Mouse (Mus musculus) stomach, postnatal 0 days (tissue): ENCODE data around the gene Stra6. TPM values are rescaled to one million over a fixed set of nuclear protein-coding genes. Genes with fewer than 3 reads are reported as not detected.

Source experiments
- ATAC-seq: fragments of 200-750 bp; cut with Nextera tagmentation; 2 replicates; pipeline ENCODE4 v1.8.0; 2017; ENCODE audit not compliant: low FRiP score, low TSS enrichment
- DNase-seq: peaks from one replicate; pipeline ENCODE4 v3.0.0-alpha.2; 2016; ENCODE audit warnings: low spot score
- H3K27ac ChIP-seq: fragments of 300-500 bp; sonication (generic); replicated peaks from 2 replicates; pipeline ENCODE4 v1.5.1; 2014; ENCODE audit warnings: mild to moderate bottlenecking, control low read depth
- H3K27me3 ChIP-seq: fragments of 300-500 bp; sonication (generic); 2 replicates; pipeline ENCODE4 v1.6.1; 2014; ENCODE audit warnings: low read length; ENCODE audit not compliant: control insufficient read depth, insufficient read depth
- H3K36me3 ChIP-seq: fragments of 300-500 bp; sonication (generic); 2 replicates; pipeline ENCODE4 v1.6.1; 2014; ENCODE audit warnings: low read length, mixed read lengths; ENCODE audit not compliant: control insufficient read depth, insufficient read depth
- H3K4me1 ChIP-seq: fragments of 300-500 bp; sonication (generic); replicated peaks from 2 replicates; pipeline ENCODE4 v1.6.1; 2014; ENCODE audit warnings: antibody characterized with exemption; ENCODE audit not compliant: control insufficient read depth, insufficient read depth
- H3K4me2 ChIP-seq: fragments of 300-500 bp; sonication (generic); replicated peaks from 2 replicates; pipeline ENCODE4 v1.6.1; 2014; ENCODE audit warnings: low read depth, mild to moderate bottlenecking, control low read depth, moderate library complexity
- H3K4me3 ChIP-seq: fragments of 300-500 bp; sonication (generic); 2 replicates; pipeline ENCODE4 v1.5.1; 2014; ENCODE audit warnings: low read depth, low read length, control low read depth
- H3K9ac ChIP-seq: fragments of 300-500 bp; sonication (generic); 2 replicates; pipeline ENCODE4 v1.6.1; 2014; ENCODE audit warnings: mild to moderate bottlenecking, low read length, control low read depth, mixed read lengths
- H3K9me3 ChIP-seq: fragments of 300-500 bp; sonication (generic); 2 replicates; pipeline ENCODE4 v1.6.1; 2016; ENCODE audit warnings: low read length; ENCODE audit not compliant: control insufficient read depth
- CTCF ChIP-seq: IDR thresholded peaks from 2 replicates; pipeline ENCODE4 v1.5.1; 2016; ENCODE audit warnings: antibody characterized with exemption, low read depth, mild to moderate bottlenecking, moderate library complexity
- EP300 ChIP-seq: optimal IDR thresholded peaks from 2 replicates; pipeline ENCODE3; 2016; ENCODE audit warnings: antibody characterized with exemption
- WGBS: fragments of 180-500 bp; shearing (Covaris S2); extraction: QIAGEN DNeasy Blood & Tissue Kit; methylation state at CpG from one replicate; pipeline ENCODE4 v1.1.7; 2014; 5-methylcytosine and 5-hydroxymethylcytosine counted together
- polyA plus RNA-seq: library from polyadenylated mRNA; unstranded; fragments of >200 nt; fragmentation: Nextera tagmentation; extraction: Ambion mirVana; gene quantifications from 2 replicates; pipeline ENCODE4 v1.2.1, GENCODE M21; 2015

Gene Stra6
- polyA plus RNA-seq, 1 experiment from 2014 or later: 0.18 TPM

- TF ChIP-seq EP300: no peak
- no peak for TF ChIP-seq CTCF
- no peaks in the 10 kb centered on the region for H3K9me3 ChIP-seq
- H3K4me2 ChIP-seq: peak overlapping the region; percentile 40
- H3K36me3 ChIP-seq: no peaks in the 10 kb centered on the region
- no peak overlapping the region for H3K9ac ChIP-seq
- H3K27me3 ChIP-seq: no peaks in the 10 kb centered on the region
- H3K27ac ChIP-seq: no peak overlapping the region
- H3K4me1 ChIP-seq: no peaks in the 10 kb centered on the region; the same call in 1 of the 2 replicates
- no peak for ATAC-seq
- peak; percentile 46 for DNase-seq
- H3K4me3 ChIP-seq: no peak overlapping the region
- WGBS: 20% methylated on average over 22 of the region's 22 CpGs
Observed at GRCm38 (mm10) chr9:58113279-58113884, 49.8 kb downstream of the Stra6 start.

DNA sequence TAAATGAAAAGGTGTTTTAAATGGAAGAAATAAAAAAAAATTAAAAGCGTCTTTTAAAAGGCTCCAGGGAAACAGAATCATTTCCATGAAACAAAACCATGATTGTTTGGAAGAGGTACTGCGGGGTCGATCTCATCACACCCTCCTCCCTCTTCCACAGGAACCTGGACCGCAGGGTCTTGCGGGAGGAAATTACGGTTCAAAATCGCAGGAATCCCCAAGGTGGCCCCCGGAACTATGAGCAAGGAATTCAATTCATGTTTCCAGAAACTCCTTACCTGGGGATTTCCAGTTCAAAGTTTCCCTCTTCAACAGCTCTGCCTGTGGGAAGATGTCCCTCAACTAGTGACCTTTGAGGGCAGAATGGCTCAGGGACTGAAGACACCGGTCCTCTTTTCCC lies 50.4 kb downstream of the Stra6 start:
- Histone ChIP-seq H3K4me2 (peak overlapping the region; percentile 40; the same call in 1 of the 2 replicates), H3K36me3 (no peaks in the 10 kb centered on the region), H3K27ac (no peak overlapping the region), H3K9ac (no peak overlapping the region), H3K4me1 (peaks cover 2% of the 10 kb centered on the region; the same call in 1 of the 2 replicates), H3K9me3 (no peaks in the 10 kb centered on the region), H3K27me3 (no peaks in the 10 kb centered on the region), H3K4me3 (no peak overlapping the region)
- WGBS: 29% methylated on average over 9 of the region's 9 CpGs
- DNase-seq (no peak), ATAC-seq (no peak)
- TF ChIP-seq EP300: no peak
- no peak for TF ChIP-seq CTCF

DNA sequence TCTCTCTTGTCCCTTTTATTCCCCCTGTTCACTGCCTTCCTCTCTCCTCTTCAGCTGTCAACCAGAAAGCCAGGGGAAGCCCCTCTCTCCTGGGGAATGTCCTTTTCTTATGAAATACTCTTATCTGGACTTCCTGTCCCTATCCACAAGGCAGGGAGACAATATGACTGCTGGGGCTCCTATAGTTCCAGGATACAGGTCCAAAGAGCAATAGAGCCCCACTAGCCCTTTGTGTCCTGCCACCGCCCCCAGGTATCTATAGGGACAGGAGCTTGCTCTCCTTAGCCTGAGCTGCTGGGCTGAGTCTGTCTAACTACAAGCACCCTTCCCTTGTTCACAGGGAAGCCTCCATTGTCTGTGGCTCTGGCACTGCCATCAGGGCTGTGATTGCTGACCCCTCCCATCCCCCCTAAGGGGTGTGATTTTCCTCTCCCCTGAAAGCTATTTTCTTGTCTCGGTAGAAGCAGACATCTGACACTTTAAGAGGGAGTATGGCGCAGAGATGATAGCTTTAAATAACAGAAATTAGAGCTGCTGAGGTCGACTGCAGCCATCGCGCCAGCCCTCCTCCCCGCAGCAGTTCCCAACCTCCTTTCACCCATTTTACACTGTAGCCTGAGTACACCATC lies 51.8 kb downstream of the Stra6 start:
- TF ChIP-seq CTCF: no peak
- no peak for TF ChIP-seq EP300
- Histone ChIP-seq H3K9ac (no peak overlapping the region), H3K4me2 (no peak overlapping the region), H3K4me1 (peaks cover 2% of the 10 kb centered on the region; the same call in 1 of the 2 replicates), H3K27ac (no peak overlapping the region), H3K36me3 (no peaks in the 10 kb centered on the region), H3K9me3 (no peaks in the 10 kb centered on the region), H3K27me3 (no peaks in the 10 kb centered on the region), H3K4me3 (no peak overlapping the region)
- DNase-seq (no peak), ATAC-seq (no peak)
- WGBS: 55% methylated on average over 7 of the region's 7 CpGs

GRCm38 (mm10) chr9:58116024-58116651 lies 52.5 kb downstream of the Stra6 start:
- Histone ChIP-seq H3K4me2 (no peak overlapping the region), H3K36me3 (no peaks in the 10 kb centered on the region), H3K27me3 (no peaks in the 10 kb centered on the region), H3K9ac (no peak overlapping the region), H3K27ac (no peak overlapping the region), H3K4me1 (peaks cover 2% of the 10 kb centered on the region; the same call in 1 of the 2 replicates), H3K9me3 (no peaks in the 10 kb centered on the region), H3K4me3 (no peak overlapping the region)
- DNase-seq (no peak), ATAC-seq (peak; percentile 43; the same call in 1 of the 2 replicates)
- TF ChIP-seq EP300 (no peak), CTCF (no peak)
- WGBS: 55% methylated on average over 7 of the region's 7 CpGs

GRCm38 (mm10) chr9:58118671-58119070 lies 55.1 kb downstream of the Stra6 start, which contains the start of gene Ccdc33:
Ccdc33 (minus strand) TSS chr9:58118823.
- TF ChIP-seq EP300: no peak
- TF ChIP-seq CTCF: no peak
- WGBS: 20% methylated on average over 2 of the region's 2 CpGs
- Histone ChIP-seq H3K4me1 (peaks cover 2% of the 10 kb centered on the region; the same call in 1 of the 2 replicates), H3K9ac (no peak within 1 kb of the TSS), H3K4me2 (no peak within 1 kb of the TSS), H3K27me3 (no peaks in the 10 kb centered on the region), H3K36me3 (no peaks in the 10 kb centered on the region), H3K4me3 (no peak within 1 kb of the TSS), H3K9me3 (no peaks in the 10 kb centered on the region), H3K27ac (no peak within 1 kb of the TSS)
- ATAC-seq: no peak
- no peak for DNase-seq

DNA sequence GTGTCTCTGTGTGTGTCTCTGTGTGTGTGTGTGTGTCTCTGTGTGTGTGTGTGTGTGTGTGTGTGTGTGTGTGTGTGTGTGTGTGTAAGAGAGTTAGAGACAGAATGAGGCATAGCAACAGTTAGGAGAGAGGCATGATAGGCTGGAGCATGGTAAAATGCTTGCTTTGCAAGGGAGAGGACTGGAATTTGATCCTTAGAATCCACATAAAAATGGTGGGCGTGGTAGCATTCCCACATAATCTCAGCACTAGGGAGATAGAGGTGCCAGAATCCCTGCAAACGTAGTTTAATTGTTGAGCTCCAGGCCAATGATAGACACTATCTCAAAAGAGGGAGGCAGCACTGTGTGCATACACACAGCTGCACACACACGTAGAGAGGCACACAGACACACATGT lies 61.5 kb downstream of the Stra6 start:
- Histone ChIP-seq H3K27ac (no peak overlapping the region), H3K4me3 (no peak overlapping the region), H3K36me3 (no peaks in the 10 kb centered on the region), H3K4me1 (no peaks in the 10 kb centered on the region), H3K9ac (no peak overlapping the region), H3K9me3 (no peaks in the 10 kb centered on the region), H3K27me3 (no peaks in the 10 kb centered on the region), H3K4me2 (no peak overlapping the region)
- TF ChIP-seq CTCF (no peak), EP300 (no peak)
- WGBS: 50% methylated on average over 3 of the region's 3 CpGs
- ATAC-seq (no peak), DNase-seq (no peak)
